Mouse (Mus musculus) stomach, postnatal 0 days (tissue): ENCODE results near the gene Zhx3.

ENCODE experiments used
- CTCF ChIP-seq: IDR thresholded peaks from 2 replicates; pipeline ENCODE4 v1.5.1; 2016; ENCODE audit warnings: antibody characterized with exemption, low read depth, mild to moderate bottlenecking, moderate library complexity
- EP300 ChIP-seq: optimal IDR thresholded peaks from 2 replicates; pipeline ENCODE3; 2016; ENCODE audit warnings: antibody characterized with exemption

DNA sequence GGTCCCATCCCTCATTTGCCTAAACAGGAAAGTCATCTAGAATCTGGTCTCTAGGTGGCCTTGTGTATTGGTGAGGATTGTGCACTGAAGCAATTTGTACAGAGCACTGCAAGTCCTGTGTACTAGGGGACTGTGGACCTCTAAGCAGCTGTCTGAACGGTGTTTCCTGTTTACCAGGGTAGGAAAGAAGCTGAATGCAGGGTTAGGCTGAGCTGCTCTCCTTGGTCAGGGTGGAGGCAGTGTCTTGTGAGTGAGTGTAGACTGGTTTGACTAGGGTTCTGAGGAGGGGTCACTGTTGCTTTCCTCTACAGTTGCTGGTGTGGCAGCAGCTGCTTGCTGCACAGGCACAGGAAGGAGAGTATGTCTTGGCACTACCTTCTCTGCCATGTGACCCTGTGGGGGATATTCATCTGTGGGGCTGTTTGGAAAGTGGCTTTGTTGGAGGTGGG, 130.6 kb downstream of the Zhx3 start:
- TF ChIP-seq CTCF = no peak
- TF ChIP-seq EP300 = no peak
